Mouse (Mus musculus): ENCODE measurements around the gene Dxo. TPM values are rescaled to one million over a fixed set of nuclear protein-coding genes. Genes with fewer than 3 reads are reported as not detected.
A peak's percentile ranks its signal among the peaks of the same experiment; 100 is the strongest.
"Not testable (repeated sequence)": the region's sequence is repeated elsewhere in the genome, so short reads cannot be mapped to it uniquely, and the experiment has no call there.

The Dxo gene
- 52.9 and 53.1 TPM in 2 replicates for polyA plus RNA-seq (2015; fragmentation: Nextera tagmentation; extraction: Ambion mirVana)

- Histone ChIP-seq H3K4me3 (replicated peaks) (peak within 1 kb of the TSS; percentile 77), H3K4me2 (peak within 1 kb of the TSS; percentile 96), H3K27me3 (replicated peaks) (no peaks in the 10 kb centered on the region), H3K4me1 (peaks cover 21% of the 10 kb centered on the region), H3K27ac (peak within 1 kb of the TSS; percentile 78), H3K9ac (peak within 1 kb of the TSS; percentile 57), H3K9me3 (no peaks in the 10 kb centered on the region), H3K36me3 (peaks cover 35% of the 10 kb centered on the region)
- ATAC-seq (ENCODE audit: insufficient read depth, low FRiP score, low read depth): peak; percentile 90
- under 1% methylated on average over 40 of the region's 40 CpGs for WGBS
Measured at GRCm38 (mm10) chr17:34836856-34837221, at the start of gene Dxo, which contains the start of gene Stk19. TSS of gene Dxo (plus strand) at chr17:34837019. TSS of gene Stk19 (minus strand) at chr17:34836945.

DNA sequence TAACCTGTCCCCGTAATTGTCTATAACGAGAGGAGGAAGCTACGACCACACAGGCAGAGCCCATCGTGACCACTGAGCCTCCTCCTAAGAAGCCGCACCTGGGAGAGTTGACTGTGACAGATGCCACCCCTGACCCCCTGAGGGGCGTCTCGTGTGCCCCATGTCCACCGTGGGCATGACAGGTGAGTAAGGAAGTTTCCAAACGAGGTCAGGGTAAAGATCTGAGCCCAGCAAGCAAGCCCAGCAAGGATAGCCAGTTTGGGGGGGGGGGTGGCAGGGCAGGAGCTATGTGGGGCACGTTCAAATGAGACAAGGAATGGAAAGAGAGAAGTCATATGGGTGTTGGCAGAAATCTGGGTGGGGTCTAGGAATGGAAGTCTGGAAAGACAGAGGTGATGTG lies 41.8 kb upstream of the Dxo start:
- H3K4me1 ChIP-seq: no peaks in the 10 kb centered on the region
- WGBS: 84% methylated on average over 10 of the region's 10 CpGs
- no peak for ATAC-seq (ENCODE audit: insufficient read depth, low FRiP score, low read depth)
- H3K27me3 ChIP-seq (replicated peaks): no peaks in the 10 kb centered on the region
- H3K9me3 ChIP-seq: no peaks in the 10 kb centered on the region
- no peaks in the 10 kb centered on the region for H3K36me3 ChIP-seq
- H3K9ac ChIP-seq: no peak overlapping the region
- H3K27ac ChIP-seq: no peak overlapping the region
- H3K4me2 ChIP-seq: no peak overlapping the region
- no peak overlapping the region for H3K4me3 ChIP-seq (replicated peaks)

GRCm38 (mm10) chr17:34795633-34796032 lies 41.2 kb upstream of the Dxo start:
- no peaks in the 10 kb centered on the region for H3K9me3 ChIP-seq
- H3K9ac ChIP-seq: no peak overlapping the region
- H3K4me2 ChIP-seq: no peak overlapping the region
- H3K4me1 ChIP-seq: no peaks in the 10 kb centered on the region
- no peak overlapping the region for H3K4me3 ChIP-seq (replicated peaks)
- H3K27ac ChIP-seq: no peak overlapping the region
- H3K27me3 ChIP-seq (replicated peaks): no peaks in the 10 kb centered on the region
- ATAC-seq (ENCODE audit: insufficient read depth, low FRiP score, low read depth): no peak
- WGBS: 70% methylated on average over 9 of the region's 9 CpGs
- no peaks in the 10 kb centered on the region for H3K36me3 ChIP-seq

GRCm38 (mm10) chr17:34796311-34797140 lies 40.3 kb upstream of the Dxo start:
- no peaks in the 10 kb centered on the region for H3K27me3 ChIP-seq (replicated peaks)
- WGBS: 80% methylated on average over 8 of the region's 8 CpGs
- no peaks in the 10 kb centered on the region for H3K9me3 ChIP-seq
- no peaks in the 10 kb centered on the region for H3K36me3 ChIP-seq
- no peak for ATAC-seq (ENCODE audit: insufficient read depth, low FRiP score, low read depth)
- H3K9ac ChIP-seq: no peak overlapping the region
- no peak overlapping the region for H3K27ac ChIP-seq
- H3K4me3 ChIP-seq (replicated peaks): no peak overlapping the region
- H3K4me2 ChIP-seq: no peak overlapping the region
- no peaks in the 10 kb centered on the region for H3K4me1 ChIP-seq

GRCm38 (mm10) chr17:34797211-34797995 lies 39.4 kb upstream of the Dxo start:
- ATAC-seq (ENCODE audit: insufficient read depth, low FRiP score, low read depth); H3K4me3 ChIP-seq (replicated peaks): not testable (repeated sequence)
- WGBS: 85% methylated on average over 10 of the region's 10 CpGs

GRCm38 (mm10) chr17:34798071-34798470 lies 38.7 kb upstream of the Dxo start:
- 75% methylated on average over 7 of the region's 7 CpGs for WGBS
- H3K27ac ChIP-seq; H3K9ac ChIP-seq; H3K4me2 ChIP-seq; H3K36me3 ChIP-seq; H3K4me3 ChIP-seq (replicated peaks); H3K4me1 ChIP-seq; ATAC-seq (ENCODE audit: insufficient read depth, low FRiP score, low read depth); H3K9me3 ChIP-seq; H3K27me3 ChIP-seq (replicated peaks): not testable (repeated sequence)

More at GRCm38 (mm10) chr17:34797211-34797995, 39.4 kb upstream of the Dxo start:
- H3K4me2 ChIP-seq; H3K9ac ChIP-seq; H3K36me3 ChIP-seq; H3K27ac ChIP-seq; H3K4me1 ChIP-seq; H3K27me3 ChIP-seq (replicated peaks); H3K9me3 ChIP-seq: not testable (repeated sequence)

GRCm38 (mm10) chr17:34798866-34799530 lies 37.8 kb upstream of the Dxo start:
- Histone ChIP-seq H3K36me3 (no peaks in the 10 kb centered on the region), H3K9me3 (no peaks in the 10 kb centered on the region), H3K27me3 (replicated peaks) (no peaks in the 10 kb centered on the region), H3K4me2 (no peak overlapping the region), H3K9ac (no peak overlapping the region), H3K4me3 (replicated peaks) (no peak overlapping the region), H3K27ac (no peak overlapping the region), H3K4me1 (no peaks in the 10 kb centered on the region)
- 89% methylated on average over 17 of the region's 17 CpGs for WGBS
- ATAC-seq (ENCODE audit: insufficient read depth, low FRiP score, low read depth): no peak

GRCm38 (mm10) chr17:34799531-34799925 lies 37.3 kb upstream of the Dxo start:
- Histone ChIP-seq H3K36me3 (no peaks in the 10 kb centered on the region), H3K4me2 (no peak overlapping the region), H3K4me1 (no peaks in the 10 kb centered on the region), H3K27ac (no peak overlapping the region), H3K9ac (no peak overlapping the region), H3K9me3 (no peaks in the 10 kb centered on the region), H3K27me3 (replicated peaks) (no peaks in the 10 kb centered on the region), H3K4me3 (replicated peaks) (no peak overlapping the region)
- ATAC-seq (ENCODE audit: insufficient read depth, low FRiP score, low read depth): no peak
- 90% methylated on average over 4 of the region's 4 CpGs for WGBS

GRCm38 (mm10) chr17:34800781-34801305 lies 36.0 kb upstream of the Dxo start:
- not testable (repeated sequence) for H3K27me3 ChIP-seq (replicated peaks); H3K9me3 ChIP-seq; H3K27ac ChIP-seq; H3K4me1 ChIP-seq; H3K4me3 ChIP-seq (replicated peaks); ATAC-seq (ENCODE audit: insufficient read depth, low FRiP score, low read depth); H3K4me2 ChIP-seq; H3K9ac ChIP-seq; H3K36me3 ChIP-seq
- whole genome bisulfite sequencing: 92% methylated on average over 16 of the region's 16 CpGs

DNA sequence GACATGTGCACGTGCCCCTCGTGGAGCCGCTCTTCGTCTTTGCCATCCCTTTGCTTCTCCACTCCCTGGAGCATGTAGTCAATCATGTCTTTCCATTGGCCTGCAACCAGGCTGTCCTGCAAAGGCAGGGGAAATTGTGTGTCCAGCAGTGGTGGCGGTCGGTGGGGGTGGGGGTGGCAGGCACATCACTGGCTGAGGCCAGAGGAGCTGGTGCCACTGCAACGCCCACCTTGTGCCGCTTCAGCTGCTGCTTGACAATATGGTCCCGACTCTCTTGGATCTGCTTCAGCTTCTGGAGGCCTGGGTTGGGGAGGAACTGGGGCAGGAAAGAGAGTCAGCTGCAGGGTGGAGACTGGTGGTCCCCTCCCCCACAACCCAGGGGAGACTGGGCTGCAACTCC lies 34.1 kb upstream of the Dxo start:
- H3K4me1 ChIP-seq; H3K9ac ChIP-seq; H3K9me3 ChIP-seq; H3K36me3 ChIP-seq; H3K4me3 ChIP-seq (replicated peaks); H3K4me2 ChIP-seq; H3K27ac ChIP-seq; ATAC-seq (ENCODE audit: insufficient read depth, low FRiP score, low read depth); H3K27me3 ChIP-seq (replicated peaks): not testable (repeated sequence)
- 91% methylated on average over 9 of the region's 9 CpGs for WGBS

DNA sequence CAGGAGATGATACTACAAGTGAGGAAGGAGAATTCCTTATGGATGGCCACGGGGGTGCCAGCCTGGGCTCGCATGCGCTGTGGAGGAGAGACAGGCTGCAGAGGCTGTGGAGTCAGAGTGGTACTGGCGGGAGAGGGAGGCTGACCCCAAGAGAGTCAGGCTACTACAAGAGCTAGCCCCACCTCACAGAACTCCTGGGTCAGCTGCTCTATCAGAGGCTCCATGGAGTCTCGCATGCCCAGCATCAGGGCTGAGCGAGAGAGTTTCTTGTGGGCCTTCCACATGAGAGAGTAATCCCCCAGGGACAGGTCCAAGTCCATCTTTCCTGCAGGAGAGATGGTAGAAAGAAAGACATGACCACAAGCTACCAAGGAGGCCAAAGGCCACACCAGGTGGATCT lies 33.5 kb upstream of the Dxo start:
- not testable (repeated sequence) for H3K4me2 ChIP-seq; H3K27ac ChIP-seq; ATAC-seq (ENCODE audit: insufficient read depth, low FRiP score, low read depth); H3K36me3 ChIP-seq; H3K4me1 ChIP-seq; H3K9me3 ChIP-seq; H3K4me3 ChIP-seq (replicated peaks); H3K9ac ChIP-seq; H3K27me3 ChIP-seq (replicated peaks)
- 92% methylated on average over 6 of the region's 6 CpGs for WGBS

DNA sequence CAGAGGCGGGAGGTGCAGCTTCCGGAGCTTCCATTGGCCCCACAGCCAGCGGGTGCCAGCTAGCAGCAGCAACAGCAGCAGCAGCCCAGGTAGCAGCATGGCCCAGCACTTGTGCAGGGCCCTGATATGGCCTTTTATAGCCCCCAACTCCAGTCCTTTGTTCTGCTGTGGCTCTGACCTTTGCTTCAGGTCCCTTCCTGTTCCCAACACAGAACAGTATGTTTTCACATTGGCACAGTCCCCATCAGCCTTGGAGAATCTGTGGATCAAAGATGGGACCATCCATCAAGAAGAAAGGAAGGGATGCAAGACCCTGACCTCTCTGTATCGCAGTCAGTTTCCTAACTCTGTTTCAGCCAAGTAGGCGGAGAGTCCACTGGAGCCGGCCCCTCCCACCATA lies 32.5 kb upstream of the Dxo start, which contains the start of gene Cyp21a1:
Gene Cyp21a1 (minus strand): TSS at position 261 of the 400 bp plus-strand sequence.
- H3K4me1 ChIP-seq; H3K9me3 ChIP-seq; H3K27ac ChIP-seq; H3K4me2 ChIP-seq; H3K27me3 ChIP-seq (replicated peaks); H3K9ac ChIP-seq; ATAC-seq (ENCODE audit: insufficient read depth, low FRiP score, low read depth); H3K4me3 ChIP-seq (replicated peaks); H3K36me3 ChIP-seq: not testable (repeated sequence)
- WGBS: 79% methylated on average over 6 of the region's 6 CpGs
